Mouse (Mus musculus): ENCODE measurements around the gene Cd9.
"Not testable (repeated sequence)": the region's sequence is repeated elsewhere in the genome, so short reads cannot be mapped to it uniquely, and the experiment has no call there.

Gene Cd9

GRCm38 (mm10) chr6:125498062-125498461 is 3.5 kb upstream of the Cd9 start:
- DNase-seq = no peak

GRCm38 (mm10) chr6:125496417-125496816 is 1.8 kb upstream of the Cd9 start:
- no peak for DNase-seq

- DNase-seq = no peak
Measured at GRCm38 (mm10) chr6:125495361-125495760, 770 bp upstream of the Cd9 start.

DNA sequence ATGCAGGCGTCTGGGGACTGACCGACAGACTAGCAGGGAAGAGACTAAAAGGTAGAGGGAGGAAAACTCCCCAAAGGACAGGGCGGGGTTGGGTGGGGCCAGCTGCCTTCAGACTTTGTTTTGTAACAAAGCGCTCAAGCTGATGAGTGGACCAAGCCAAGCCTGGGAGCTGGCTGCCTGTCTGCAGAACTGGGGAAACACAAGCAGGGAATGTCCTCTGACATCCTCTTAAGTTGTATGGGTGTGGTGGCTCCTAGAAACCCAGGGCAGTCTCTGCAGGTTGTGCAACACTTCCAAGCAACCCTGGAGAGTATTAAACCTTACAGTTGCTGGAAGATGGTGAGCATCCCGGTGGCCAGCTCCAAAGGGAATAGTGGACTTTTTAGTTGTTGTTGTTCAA is 1.4 kb downstream of the Cd9 start:
- peak; percentile 76 to 88 for DNase-seq

DNA sequence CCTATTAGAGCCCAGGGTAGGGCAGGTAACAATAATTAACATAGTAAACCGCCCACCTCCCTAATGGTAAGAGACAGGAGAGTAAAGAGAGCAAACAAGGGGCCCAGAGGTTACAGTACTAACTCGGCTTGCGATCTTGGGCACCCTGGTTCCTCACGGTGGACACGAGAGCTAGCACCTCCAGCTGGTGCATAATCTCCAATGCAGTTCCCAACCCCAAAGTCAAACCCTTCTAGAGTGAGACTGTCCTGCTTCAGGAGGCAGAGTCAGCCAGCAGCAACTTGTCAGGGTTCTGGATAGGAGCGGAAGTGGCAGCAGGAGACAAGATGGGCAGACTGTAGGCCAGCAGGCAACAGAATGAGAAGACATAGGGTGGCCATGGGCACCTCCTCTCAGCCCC is 1.9 kb downstream of the Cd9 start:
- no peak for DNase-seq

- DNase-seq = no peak
Measured at GRCm38 (mm10) chr6:125492033-125492432, 2.6 kb downstream of the Cd9 start.

DNA sequence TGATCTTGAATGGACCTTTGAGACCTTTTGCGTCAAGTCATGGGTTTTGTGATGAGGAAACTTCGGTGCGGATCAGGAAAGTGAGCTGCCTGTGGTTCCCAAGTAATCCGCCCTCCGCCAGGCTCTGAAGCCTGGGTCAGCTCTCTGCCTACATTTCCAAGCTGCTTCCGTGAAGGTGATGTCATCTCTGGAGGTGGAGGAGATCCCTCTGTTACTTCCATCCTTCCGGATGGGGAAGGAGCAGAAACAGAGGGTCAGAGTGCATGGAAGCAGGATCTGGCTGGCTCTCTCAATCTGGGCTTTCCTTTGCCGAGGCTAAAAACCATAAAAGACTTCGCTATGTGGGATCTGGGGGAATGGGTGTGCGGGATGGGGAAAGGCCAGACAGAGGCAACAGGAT is 3.2 kb downstream of the Cd9 start:
- DNase-seq = no peak

GRCm38 (mm10) chr6:125489881-125490559 is 4.6 kb downstream of the Cd9 start:
- DNase-seq = peak; percentile 74 to 80

DNA sequence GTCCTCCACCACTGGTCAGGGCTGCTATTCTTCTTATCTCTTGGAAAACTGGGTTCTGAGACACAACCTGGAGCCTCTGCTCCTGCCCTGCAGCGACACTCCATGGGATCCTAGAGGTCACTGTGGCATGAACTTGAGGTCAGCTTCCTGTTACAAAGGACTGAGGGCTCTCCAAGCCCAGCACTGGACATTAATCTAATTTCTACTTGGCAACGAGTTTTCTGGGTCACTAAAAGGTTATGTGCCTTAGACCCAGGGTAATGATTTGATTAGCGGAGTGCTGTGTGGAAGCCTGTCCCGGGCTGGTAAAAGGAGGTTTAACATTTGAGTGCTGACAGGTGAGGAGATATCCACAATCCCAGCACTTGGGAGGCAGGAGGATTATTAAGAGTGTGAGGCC is 9.0 kb downstream of the Cd9 start:
- no peak for DNase-seq

GRCm38 (mm10) chr6:125484721-125485120 is 9.9 kb downstream of the Cd9 start:
- no peak for DNase-seq

GRCm38 (mm10) chr6:125484313-125484660 is 10.3 kb downstream of the Cd9 start:
- DNase-seq = not testable (repeated sequence)

- no peak for DNase-seq
Measured at GRCm38 (mm10) chr6:125483515-125484312, 10.9 kb downstream of the Cd9 start.

GRCm38 (mm10) chr6:125482427-125482831 is 12.2 kb downstream of the Cd9 start:
- DNase-seq = no peak

GRCm38 (mm10) chr6:125481667-125482390 is 12.8 kb downstream of the Cd9 start:
- DNase-seq = peak in 1 of 2 experiments; percentile 71

GRCm38 (mm10) chr6:125480396-125481361 is 13.9 kb downstream of the Cd9 start:
- DNase-seq = peak; percentile 72 to 81

GRCm38 (mm10) chr6:125479359-125479758 is 15.2 kb downstream of the Cd9 start:
- no peak for DNase-seq

GRCm38 (mm10) chr6:125478135-125479128 is 16.2 kb downstream of the Cd9 start:
- peak; percentile 70 to 83 for DNase-seq

DNA sequence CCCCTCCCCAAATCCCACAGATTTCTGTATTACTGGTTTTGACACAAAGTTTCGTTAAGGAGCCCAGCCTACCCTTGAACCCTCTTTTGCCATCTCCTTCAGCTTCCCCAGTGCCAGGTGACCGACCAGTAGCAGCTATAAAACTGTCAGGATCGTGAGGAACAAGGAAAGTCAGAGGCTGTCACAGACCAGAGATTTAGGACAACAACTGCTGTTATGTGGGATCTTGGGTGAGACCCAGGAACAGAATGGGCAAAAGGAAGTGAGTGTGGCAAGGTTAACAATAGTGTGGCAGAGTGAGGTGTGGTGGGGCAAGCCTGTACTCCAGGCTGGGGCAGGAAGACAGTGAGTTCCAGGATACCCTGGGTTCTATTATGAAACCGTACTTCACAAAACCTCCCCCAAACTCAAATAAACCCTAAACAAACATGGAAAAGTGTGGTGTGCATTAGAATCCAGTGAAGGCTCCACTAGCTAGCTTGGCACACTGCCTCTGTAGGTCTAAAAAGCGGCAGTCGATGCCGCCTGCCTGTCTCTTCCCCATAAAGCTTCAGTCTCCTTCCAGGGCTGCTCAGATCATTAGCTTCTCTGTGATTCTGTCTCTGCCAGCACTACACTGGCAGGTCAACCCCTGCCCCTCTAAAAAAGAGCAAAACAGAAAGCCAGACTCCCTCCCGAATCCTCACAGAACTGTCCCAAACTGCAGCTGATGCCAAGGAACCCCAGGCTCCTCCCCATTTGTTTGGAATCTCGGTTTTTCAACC is 17.6 kb downstream of the Cd9 start:
- no peak for DNase-seq

GRCm38 (mm10) chr6:125476090-125476489 is 18.5 kb downstream of the Cd9 start:
- peak in 1 of 2 experiments; percentile 73 for DNase-seq

DNA sequence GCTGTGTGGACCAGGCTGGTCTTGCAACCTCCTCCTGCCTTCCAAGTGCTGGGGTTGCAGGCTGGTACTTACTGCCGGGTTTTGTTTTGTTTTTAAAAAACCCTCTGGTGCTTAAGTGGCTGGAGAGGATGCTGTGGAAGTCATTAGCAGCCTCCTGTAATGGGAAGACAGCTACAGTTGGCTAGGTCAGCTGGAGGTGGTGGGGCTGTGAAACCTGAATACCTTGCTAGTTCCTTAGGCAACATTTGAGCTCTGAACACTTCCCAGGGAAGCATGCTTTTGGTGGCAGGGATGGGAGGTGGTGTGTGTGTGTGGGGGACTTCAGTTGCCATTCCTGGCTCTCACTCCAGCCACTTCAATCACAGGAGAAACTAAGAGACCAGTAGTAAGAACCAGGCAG is 19.4 kb downstream of the Cd9 start:
- no peak for DNase-seq
